Mouse (Mus musculus) spleen, postnatal 10 days (tissue): ENCODE results near the gene Arhgap24.
A peak's percentile ranks its signal among the peaks of the same experiment; 100 is the strongest.

Experiments
- DNase-seq, 2 experiments: peaks; one replicate each; pipeline ENCODE4 v3.0.0; 2021 to 2022; ENCODE audit warnings: low spot score in 2 of 2

The Arhgap24 gene

DNA sequence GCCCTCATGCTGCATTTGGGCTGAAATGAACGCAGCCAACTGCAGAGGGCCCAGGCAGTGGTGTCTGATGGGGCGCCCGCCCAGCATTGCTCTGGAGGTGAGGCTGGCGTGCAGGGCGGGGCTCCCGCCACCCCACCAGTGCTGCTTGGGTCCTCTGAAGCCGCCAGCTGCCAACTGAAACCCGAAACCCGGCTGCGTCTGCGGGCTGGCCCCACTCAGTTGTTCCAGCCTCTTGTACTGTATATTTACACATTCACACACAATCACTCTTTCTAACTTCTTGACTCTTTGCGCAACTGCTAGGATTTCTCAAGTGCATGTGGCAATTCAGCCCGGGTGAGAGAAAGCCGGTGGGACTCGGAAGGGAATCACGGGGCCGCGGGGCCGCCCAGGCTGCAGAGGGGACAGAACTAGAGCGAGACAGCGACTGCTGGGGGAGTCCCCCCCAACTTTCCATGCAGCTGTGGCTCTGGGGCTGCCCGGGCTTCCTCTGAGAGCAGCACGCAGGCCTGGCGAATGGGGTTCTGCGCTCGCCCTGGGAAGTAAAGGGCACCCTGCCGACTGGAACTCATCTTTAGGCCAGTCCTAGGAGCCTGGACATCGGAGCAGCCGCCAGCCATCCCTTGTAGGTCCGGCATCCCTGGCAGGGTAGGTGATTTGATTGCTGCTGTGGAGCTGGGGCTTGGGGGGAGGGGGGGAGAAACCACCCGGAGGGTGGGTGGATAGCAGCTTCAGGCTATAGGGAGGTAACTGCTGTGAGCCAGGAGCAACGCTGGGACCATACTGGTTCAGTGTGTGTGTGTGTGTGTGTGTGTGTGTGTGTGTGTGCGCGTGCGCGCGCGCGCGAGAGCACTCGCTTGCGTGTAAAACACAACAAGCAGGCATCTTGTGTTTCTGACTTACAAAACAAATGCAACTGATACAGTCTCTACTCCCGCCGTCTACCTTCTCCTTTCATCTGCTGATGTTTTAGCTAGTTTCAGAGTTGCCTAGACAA, at the start of gene Arhgap24:
Arhgap24 (plus strand) TSS at position 177 of the 997 bp plus-strand sequence.
- DNase-seq = peak; percentile 39 to 77

- DNase-seq = no peak
Measured at GRCm38 (mm10) chr5:102434182-102434581, 47.0 kb upstream of the Arhgap24 start.

GRCm38 (mm10) chr5:102436581-102436980, 44.6 kb upstream of the Arhgap24 start:
- DNase-seq = no peak

DNA sequence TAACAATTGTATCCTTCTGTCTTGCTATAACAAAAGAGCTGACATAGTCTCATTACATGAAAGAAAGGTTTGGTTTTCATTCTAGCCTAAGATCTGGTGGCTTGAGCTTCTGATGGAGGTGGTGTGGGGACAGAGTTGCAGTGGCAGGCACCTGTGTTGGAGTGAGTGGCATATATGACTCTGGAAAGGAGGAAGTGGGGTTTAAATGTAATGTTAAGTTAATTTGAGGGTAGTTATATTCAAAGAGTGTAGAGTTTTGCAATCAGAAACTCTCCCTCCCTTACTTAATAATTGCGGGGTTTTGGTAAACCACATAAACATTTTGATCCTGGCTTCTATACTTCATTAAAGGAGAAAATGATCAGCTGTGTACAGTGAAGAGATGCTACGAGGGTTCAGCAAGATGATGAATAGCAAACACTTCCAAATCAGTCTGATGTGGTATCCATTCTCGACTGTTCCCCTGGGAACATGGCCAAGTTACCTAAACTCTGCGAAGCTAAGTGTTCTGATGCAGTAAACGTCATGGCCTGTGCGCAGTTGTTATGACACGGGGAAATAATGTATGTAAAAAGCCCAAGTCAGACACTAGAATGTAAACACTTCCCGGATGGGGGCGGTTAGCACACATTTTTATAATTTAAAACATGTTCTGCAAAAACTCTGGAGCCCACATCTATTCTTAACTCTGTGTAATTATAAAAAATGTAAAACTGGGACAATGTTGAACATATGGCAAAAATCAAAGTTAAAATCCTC, 41.9 kb upstream of the Arhgap24 start:
- DNase-seq = no peak

GRCm38 (mm10) chr5:102447436-102447835, 33.8 kb upstream of the Arhgap24 start:
- no peak for DNase-seq

GRCm38 (mm10) chr5:102450897-102451296, 30.3 kb upstream of the Arhgap24 start:
- DNase-seq = no peak

DNA sequence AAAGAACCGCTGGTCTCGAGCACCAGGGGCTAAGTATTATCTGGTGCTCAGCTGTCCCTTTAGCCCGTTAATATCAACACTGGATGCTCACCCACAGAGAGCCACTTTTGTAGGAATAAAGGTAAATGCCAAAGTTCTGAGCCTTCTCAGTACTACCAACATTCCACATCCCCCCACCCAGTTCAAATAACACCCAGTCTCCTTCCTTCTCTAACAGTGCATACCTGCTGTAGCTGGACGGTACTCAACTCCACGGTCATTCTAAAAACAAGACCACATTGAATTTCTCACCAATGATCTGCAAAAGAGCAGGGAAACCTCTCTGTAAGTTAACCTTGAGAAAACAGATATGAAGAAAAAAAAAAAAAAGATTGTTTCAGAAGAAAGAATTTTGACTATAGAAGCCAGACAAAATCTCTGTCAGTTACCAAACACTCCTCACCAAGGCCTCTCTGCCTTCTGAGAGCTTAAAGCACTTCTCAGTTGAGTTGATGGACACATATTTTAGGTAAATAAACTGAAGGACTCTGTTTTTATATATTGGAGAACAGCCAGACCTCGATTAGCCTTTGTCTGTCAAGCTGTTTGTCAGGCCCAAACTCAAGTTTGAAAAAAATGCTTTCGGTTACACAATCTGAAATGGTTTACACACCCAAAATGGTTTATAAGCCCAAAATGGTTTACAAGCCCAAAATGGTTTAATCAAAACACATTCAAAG, 29.0 kb upstream of the Arhgap24 start:
- no peak for DNase-seq

DNA sequence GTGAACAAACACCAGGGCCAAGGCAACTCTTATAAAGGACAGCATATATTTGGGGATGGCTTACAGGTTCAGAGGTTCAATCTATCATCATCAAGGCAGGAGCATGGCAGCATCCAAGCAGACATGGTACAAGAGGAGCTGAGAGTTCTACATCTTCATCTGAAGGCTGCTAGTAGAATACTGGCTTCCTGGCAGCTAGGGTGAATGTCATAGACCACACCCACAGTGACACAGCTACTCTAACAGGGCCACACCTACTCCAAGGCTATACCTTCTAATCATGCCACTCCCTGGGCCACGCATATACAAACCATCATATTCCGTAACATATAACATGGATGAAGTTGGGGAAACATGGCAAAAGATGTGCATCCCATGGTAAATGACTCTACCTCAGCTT, 27.9 kb upstream of the Arhgap24 start:
- DNase-seq = no peak

GRCm38 (mm10) chr5:102455247-102455646, 25.9 kb upstream of the Arhgap24 start:
- no peak for DNase-seq

DNA sequence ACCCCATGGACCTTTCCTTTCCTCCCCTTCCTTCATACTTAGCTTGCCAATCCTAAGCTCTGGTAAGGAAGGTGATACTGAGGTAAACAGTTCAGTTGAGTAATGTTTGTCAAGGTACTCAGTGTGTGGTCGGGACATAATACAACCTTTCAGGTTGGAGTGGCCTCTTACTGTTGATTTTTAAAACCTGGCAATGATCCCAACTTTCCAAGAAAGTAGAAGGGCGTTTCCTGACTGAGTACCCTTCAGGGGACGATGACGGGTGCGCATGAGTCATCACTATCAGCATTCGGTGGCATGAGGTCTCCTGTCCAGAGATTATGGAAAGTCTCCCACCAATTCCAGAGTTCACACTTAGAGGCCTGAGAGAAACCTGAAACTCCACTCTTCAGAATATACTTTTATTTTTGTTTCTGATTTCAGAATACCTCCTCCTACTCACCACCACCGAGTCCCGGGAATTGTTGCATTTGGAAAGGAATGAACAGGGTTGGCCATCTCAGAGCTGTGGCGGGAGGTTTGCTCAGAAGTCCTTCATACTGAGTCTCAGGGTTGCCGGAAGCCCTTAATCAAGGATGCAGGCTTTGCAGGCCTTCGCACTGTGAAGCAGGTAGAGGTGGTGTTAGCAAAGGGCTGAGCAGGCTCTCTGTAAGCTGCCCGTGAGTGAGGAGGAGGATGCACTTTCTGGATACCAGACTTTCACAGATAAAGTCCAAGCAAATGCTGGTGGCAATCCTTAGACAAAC, 20.6 kb upstream of the Arhgap24 start:
- DNase-seq = no peak

DNA sequence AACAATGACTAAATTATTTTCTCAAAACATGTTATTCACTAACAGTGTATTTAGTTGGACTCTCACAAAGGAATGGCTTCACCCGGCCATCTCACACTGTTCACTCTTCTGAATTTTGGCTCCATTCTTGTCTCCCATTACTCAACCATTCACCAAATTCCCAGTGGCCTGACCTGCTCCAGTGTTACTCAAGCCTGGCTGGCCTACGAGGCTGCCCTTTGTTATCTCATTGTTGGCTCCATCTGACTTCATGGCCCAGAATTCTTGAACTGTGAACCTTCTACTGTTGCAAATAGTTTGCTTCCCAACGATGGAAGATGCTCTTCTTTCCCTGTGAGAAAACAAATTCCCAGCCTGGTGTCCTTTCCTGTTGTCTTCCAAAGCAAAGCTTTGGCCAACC, 18.2 kb upstream of the Arhgap24 start:
- DNase-seq = no peak

DNA sequence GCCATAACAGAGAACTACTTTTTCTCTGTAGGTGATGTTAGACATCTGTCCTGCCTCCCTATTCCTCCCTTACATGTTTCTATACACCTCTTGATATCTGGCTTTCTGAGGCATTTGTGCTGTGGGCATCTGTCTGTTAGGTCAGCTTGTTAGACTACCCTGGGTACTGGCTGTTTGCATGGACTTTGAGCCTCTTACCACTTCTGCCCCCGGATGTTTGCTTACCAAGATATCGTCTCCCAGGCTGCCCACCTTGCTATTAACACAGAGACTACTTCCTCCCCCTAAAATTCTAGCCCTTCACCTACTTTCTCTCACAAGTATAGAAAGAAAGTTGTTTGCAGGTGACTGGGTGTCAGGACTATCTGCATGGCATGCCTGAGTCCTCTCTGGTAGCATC, 15.8 kb upstream of the Arhgap24 start:
- DNase-seq = no peak

DNA sequence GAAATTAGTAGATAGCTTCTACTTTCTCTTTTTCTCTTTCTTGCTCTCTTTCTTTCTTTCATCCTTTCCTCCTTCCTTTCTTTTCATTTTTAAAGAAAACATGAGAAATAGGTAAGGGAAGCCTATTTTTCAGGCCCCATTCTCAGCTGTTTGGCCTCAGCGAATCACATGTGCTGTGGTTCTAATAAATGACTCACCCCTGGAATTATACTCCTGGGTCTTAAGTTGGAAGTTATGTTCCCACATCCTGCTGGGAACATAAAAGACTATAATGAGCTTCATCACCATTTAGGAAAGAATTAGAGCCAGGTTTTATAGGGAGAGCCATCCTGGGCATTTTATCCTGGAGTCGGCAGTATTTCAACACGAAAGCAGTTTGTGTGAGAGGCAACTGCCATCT, 12.9 kb upstream of the Arhgap24 start:
- no peak for DNase-seq

- DNase-seq = no peak
Measured at GRCm38 (mm10) chr5:102470284-102470683, 10.9 kb upstream of the Arhgap24 start.

DNA sequence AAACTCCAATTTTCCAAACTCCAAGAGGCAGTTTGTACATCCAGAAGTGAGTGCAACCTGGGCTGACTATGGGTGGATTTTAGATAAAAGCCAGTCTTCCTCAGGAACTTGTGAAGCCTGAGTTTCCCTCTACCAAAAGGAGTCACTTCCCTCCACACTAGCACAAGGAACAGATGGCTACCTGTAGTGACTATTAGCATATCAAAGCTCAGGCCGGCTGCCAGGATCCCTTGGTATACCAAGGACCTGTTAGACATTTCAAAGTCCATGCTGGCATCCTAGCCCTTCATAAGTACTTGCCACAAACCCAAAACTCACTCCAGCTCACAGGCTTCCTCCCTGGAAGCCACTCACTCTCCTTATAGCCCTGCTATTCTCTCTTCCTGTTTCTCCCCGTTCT, 3.1 kb upstream of the Arhgap24 start:
- no peak for DNase-seq

GRCm38 (mm10) chr5:102483285-102483975, 2.2 kb downstream of the Arhgap24 start:
- no peak for DNase-seq

DNA sequence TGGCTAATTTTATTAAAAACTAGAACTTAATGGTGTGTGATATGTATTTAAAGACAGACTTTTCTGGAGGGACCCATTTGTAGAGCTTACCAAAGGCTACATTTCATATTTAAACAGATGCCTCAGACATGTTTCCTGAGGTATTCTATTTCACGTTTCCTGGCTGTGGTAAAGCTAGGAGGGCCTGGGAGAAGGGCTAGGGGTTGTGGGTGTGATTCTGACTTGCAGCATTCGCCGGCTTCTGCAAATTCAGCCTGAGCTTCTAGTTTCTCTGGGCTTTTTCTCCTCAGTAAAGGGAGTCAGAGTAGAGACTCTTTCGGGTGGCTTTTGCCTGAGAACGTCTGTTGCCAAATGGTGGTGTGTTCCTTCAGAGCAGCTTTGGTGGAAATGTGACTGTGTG, 10.4 kb downstream of the Arhgap24 start:
- no peak for DNase-seq

- DNase-seq = no peak
Measured at GRCm38 (mm10) chr5:102492152-102492551, 11.0 kb downstream of the Arhgap24 start.

DNA sequence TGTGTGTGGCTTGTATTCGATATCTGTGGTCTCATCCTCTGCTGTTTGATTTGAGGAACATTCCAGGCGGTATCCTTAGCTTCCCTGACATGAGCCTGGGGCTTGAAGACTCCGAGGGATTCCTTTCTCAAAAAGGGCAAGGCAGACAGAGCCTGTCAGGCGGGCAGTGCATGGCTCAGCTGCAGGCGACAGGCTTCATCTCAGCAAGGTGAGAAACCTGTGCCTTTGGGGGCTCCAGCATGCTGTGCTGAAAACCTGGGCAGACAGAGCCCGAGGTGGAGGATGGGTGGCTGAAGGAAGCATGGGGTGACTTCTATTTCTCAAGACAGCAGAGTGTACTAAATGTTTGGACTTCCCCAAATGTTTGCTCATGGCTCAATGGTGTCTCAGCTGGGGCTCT, 13.6 kb downstream of the Arhgap24 start:
- no peak for DNase-seq

- peak in 1 of 2 experiments; percentile 57 for DNase-seq
Measured at GRCm38 (mm10) chr5:102497205-102497604, 16.0 kb downstream of the Arhgap24 start.

DNA sequence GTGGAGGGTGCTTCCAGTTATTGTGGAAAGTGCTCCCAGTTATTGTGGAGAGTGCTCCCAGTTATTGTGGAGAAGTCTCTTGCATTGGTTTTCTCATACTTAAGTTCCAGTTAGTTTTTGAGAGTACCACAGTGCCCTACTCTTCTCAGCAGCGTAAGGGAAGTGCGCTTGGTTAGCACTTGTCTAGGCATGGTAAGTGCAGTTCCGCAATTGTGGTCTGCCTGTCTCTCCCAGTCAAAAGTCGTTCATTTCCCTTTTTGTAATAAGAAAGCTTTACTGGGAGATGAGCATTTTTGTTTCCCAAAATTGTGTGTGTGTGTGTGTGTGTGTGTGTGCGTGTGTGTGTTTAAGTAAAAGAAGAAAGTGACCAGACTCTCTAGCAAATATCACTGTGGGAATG, 17.6 kb downstream of the Arhgap24 start:
- peak in 1 of 2 experiments; percentile 41 for DNase-seq
